Mouse (Mus musculus) MEL (cell line): ENCODE measurements at regions not wholly inside any gene's neighbourhood (a gene's known extent, or its start where the extent isn't known, plus 50 kb on each side); places are given as distances from the start of the nearest gene placed in this dataset.

Experiments
- DNase-seq: peaks from one replicate; pipeline ENCODE4 v3.0.0; 2011; ENCODE audit warnings: low read depth, low spot score
- H3K27ac ChIP-seq: 2 replicates; pipeline ENCODE4 v1.5.1; 2012; ENCODE audit warnings: low read depth, mild to moderate bottlenecking, control low read depth, low read length, moderate library complexity; ENCODE audit not compliant: control insufficient read depth
- H3K27me3 ChIP-seq, 2 experiments: fragments of 150-350 bp in 1 of 2; sonication (generic) in 1 of 2; 2 replicates each; pipeline ENCODE4 v1.6.1; 2012; ENCODE audit warnings: low read length in 2 of 2, mild to moderate bottlenecking in 2 of 2, improper control_type of control experiment in 1 of 2, moderate library complexity in 1 of 2; ENCODE audit not compliant: insufficient read depth in 2 of 2, control insufficient read depth in 1 of 2
- H3K36me3 ChIP-seq, 2 experiments: 2 replicates each; pipeline ENCODE4 v1.6.1; 2012 to 2014; ENCODE audit warnings: low read length in 2 of 2, improper control_type of control experiment in 1 of 2, inconsistent platforms in 1 of 2, mild to moderate bottlenecking in 1 of 2; ENCODE audit not compliant: insufficient read depth in 2 of 2, control insufficient read depth in 1 of 2
- H3K4me1 ChIP-seq, 2 experiments: fragments of 150-350 bp in 1 of 2; sonication (generic) in 1 of 2; 2 replicates each; pipeline ENCODE4 v1.6.1; 2012; ENCODE audit warnings: low read length in 2 of 2, improper control_type of control experiment in 1 of 2, mild to moderate bottlenecking in 1 of 2; ENCODE audit not compliant: insufficient read depth in 2 of 2, control insufficient read depth in 1 of 2
- H3K4me3 ChIP-seq, 2 experiments: fragments of 150-350 bp in 1 of 2; sonication (generic) in 1 of 2; 2 replicates each; pipeline ENCODE4 v1.5.1; 2012; ENCODE audit warnings: low read depth in 2 of 2, low read length in 2 of 2, mild to moderate bottlenecking in 2 of 2, moderate library complexity in 2 of 2, control low read depth in 1 of 2, improper control_type of control experiment in 1 of 2; ENCODE audit not compliant: control insufficient read depth in 1 of 2, insufficient read depth in 1 of 2
- H3K79me2 ChIP-seq: 2 replicates; pipeline ENCODE4 v1.6.1; 2012; ENCODE audit warnings: mild to moderate bottlenecking, low read length, moderate library complexity; ENCODE audit not compliant: control insufficient read depth, poor library complexity, insufficient read depth
- H3K9ac ChIP-seq: 2 replicates; pipeline ENCODE4 v1.6.1; 2012; ENCODE audit warnings: low read depth, mild to moderate bottlenecking, control low read depth, low read length, moderate library complexity; ENCODE audit not compliant: control insufficient read depth, poor library complexity, severe bottlenecking
- H3K9me3 ChIP-seq: fragments of 150-350 bp; sonication (generic); replicated peaks from 2 replicates; pipeline ENCODE4 v1.6.1; 2012; ENCODE audit warnings: mild to moderate bottlenecking, low read length, improper control_type of control experiment, moderate library complexity; ENCODE audit not compliant: insufficient read depth
- BHLHE40 ChIP-seq: IDR thresholded peaks from 2 replicates; pipeline ENCODE4 v1.6.1; 2012; ENCODE audit warnings: low read depth, mild to moderate bottlenecking, inconsistent platforms, low read length, improper control_type of control experiment, borderline replicate concordance
- CHD1 ChIP-seq: IDR thresholded peaks from 2 replicates; pipeline ENCODE4 v1.6.1; 2012; ENCODE audit warnings: low read depth, mild to moderate bottlenecking, inconsistent platforms, low read length, improper control_type of control experiment
- CHD2 ChIP-seq: IDR thresholded peaks from 2 replicates; pipeline ENCODE4 v1.6.1; 2011; ENCODE audit warnings: low read length, improper control_type of control experiment
- CTCF ChIP-seq, 3 experiments: IDR thresholded peaks in 2 of 3; conservative IDR thresholded peaks in 1 of 3; 2 replicates each; pipeline ENCODE4 v1.5.1; 2011 to 2012; ENCODE audit warnings: low read length in 3 of 3, low read depth in 2 of 3, mild to moderate bottlenecking in 2 of 3, improper control_type of control experiment in 1 of 3, inconsistent platforms in 1 of 3, mixed read lengths in 1 of 3, moderate library complexity in 1 of 3; ENCODE audit not compliant: control insufficient read depth in 1 of 3, insufficient read depth in 1 of 3, poor library complexity in 1 of 3, severe bottlenecking in 1 of 3
- E2F4 ChIP-seq: IDR thresholded peaks from 2 replicates; pipeline ENCODE4 v1.6.1; 2011; ENCODE audit warnings: low read depth, low read length, improper control_type of control experiment, borderline replicate concordance
- ELF1 ChIP-seq: IDR thresholded peaks from 2 replicates; pipeline ENCODE4 v1.6.1; 2014; ENCODE audit warnings: low read depth, mild to moderate bottlenecking, inconsistent platforms, low read length, improper control_type of control experiment, moderate library complexity
- EP300 ChIP-seq, 2 experiments: IDR thresholded peaks; 2 replicates each; pipeline ENCODE4 v1.6.1; 2011; ENCODE audit warnings: improper control_type of control experiment in 2 of 2, low read length in 2 of 2, low read depth in 1 of 2, mild to moderate bottlenecking in 1 of 2
- ETS1 ChIP-seq: IDR thresholded peaks from 2 replicates; pipeline ENCODE4 v1.6.1; 2012; ENCODE audit warnings: low read depth, mild to moderate bottlenecking, inconsistent platforms, low read length, improper control_type of control experiment, moderate library complexity
- GABPA ChIP-seq: IDR thresholded peaks from 2 replicates; pipeline ENCODE4 v1.6.1; 2012; ENCODE audit warnings: low read depth, mild to moderate bottlenecking, inconsistent platforms, low read length, improper control_type of control experiment, moderate library complexity
- HCFC1 ChIP-seq: IDR thresholded peaks from 2 replicates; pipeline ENCODE4 v1.6.1; 2012; ENCODE audit warnings: low read depth, mild to moderate bottlenecking, inconsistent platforms, low read length, improper control_type of control experiment, moderate library complexity
- JUND ChIP-seq: IDR thresholded peaks from 2 replicates; pipeline ENCODE4 v1.6.1; 2011; ENCODE audit warnings: low read depth, mild to moderate bottlenecking, improper control_type of control experiment, low read length
- MAX ChIP-seq: IDR thresholded peaks from 2 replicates; pipeline ENCODE4 v1.6.1; 2011; ENCODE audit warnings: low read length, improper control_type of control experiment
- MAZ ChIP-seq: IDR thresholded peaks from 2 replicates; pipeline ENCODE4 v1.6.1; 2012; ENCODE audit warnings: low read depth, mild to moderate bottlenecking, inconsistent platforms, low read length, improper control_type of control experiment
- MEF2A ChIP-seq: IDR thresholded peaks from 2 replicates; pipeline ENCODE4 v1.6.1; 2014; ENCODE audit warnings: low read depth, mild to moderate bottlenecking, inconsistent platforms, low read length, improper control_type of control experiment; ENCODE audit not compliant: poor library complexity, insufficient replicate concordance, severe bottlenecking; ENCODE audit errors: extremely low read depth
- MXI1 ChIP-seq: IDR thresholded peaks from 2 replicates; pipeline ENCODE4 v1.6.1; 2011; ENCODE audit warnings: mild to moderate bottlenecking, low read depth, low read length, improper control_type of control experiment
- MYB ChIP-seq: IDR thresholded peaks from 2 replicates; pipeline ENCODE4 v1.6.1; 2011; ENCODE audit warnings: mild to moderate bottlenecking, low read depth, low read length, improper control_type of control experiment
- NRF1 ChIP-seq: IDR thresholded peaks from 2 replicates; pipeline ENCODE4 v1.6.1; 2014; ENCODE audit warnings: low read depth, mild to moderate bottlenecking, inconsistent platforms, low read length, improper control_type of control experiment, moderate library complexity; ENCODE audit not compliant: poor library complexity, insufficient read depth, severe bottlenecking
- POLR2A ChIP-seq, 2 experiments: IDR thresholded peaks; 2 replicates each; pipeline ENCODE4 v1.6.1; 2011 to 2012; ENCODE audit warnings: low read length in 2 of 2, mild to moderate bottlenecking in 2 of 2, control low read depth in 1 of 2, improper control_type of control experiment in 1 of 2, low read depth in 1 of 2, moderate library complexity in 1 of 2; ENCODE audit not compliant: control insufficient read depth in 1 of 2, insufficient read depth in 1 of 2, poor library complexity in 1 of 2
- POLR2AphosphoS2 ChIP-seq: IDR thresholded peaks from 2 replicates; pipeline ENCODE4 v1.6.1; 2011; ENCODE audit warnings: low read length, improper control_type of control experiment
- POLR2AphosphoS5 ChIP-seq: IDR thresholded peaks from 2 replicates; pipeline ENCODE4 v1.6.1; 2012; ENCODE audit warnings: low read depth, borderline replicate concordance, mild to moderate bottlenecking, inconsistent platforms, low read length, moderate library complexity, mixed read lengths
- RAD21 ChIP-seq: IDR thresholded peaks from 2 replicates; pipeline ENCODE4 v1.6.1; 2011; ENCODE audit warnings: mild to moderate bottlenecking, low read depth, low read length, improper control_type of control experiment
- RCOR1 ChIP-seq: IDR thresholded peaks from 2 replicates; pipeline ENCODE4 v1.6.1; 2012; ENCODE audit warnings: low read depth, mild to moderate bottlenecking, inconsistent platforms, low read length, improper control_type of control experiment
- SIN3A ChIP-seq: IDR thresholded peaks from 2 replicates; pipeline ENCODE4 v1.6.1; 2012; ENCODE audit warnings: low read length, improper control_type of control experiment, inconsistent platforms
- TAL1 ChIP-seq: IDR thresholded peaks from 2 replicates; pipeline ENCODE4 v1.6.1; 2012; ENCODE audit warnings: mild to moderate bottlenecking, inconsistent platforms, low read length, moderate library complexity, mixed read lengths
- TBP ChIP-seq: IDR thresholded peaks from 2 replicates; pipeline ENCODE4 v1.8.0; 2011; ENCODE audit warnings: low read depth, low read length, improper control_type of control experiment
- TCF12 ChIP-seq: IDR thresholded peaks from 2 replicates; pipeline ENCODE4 v1.6.1; 2014; ENCODE audit warnings: low read depth, mild to moderate bottlenecking, inconsistent platforms, low read length, improper control_type of control experiment, moderate library complexity
- USF2 ChIP-seq, 2 experiments: IDR thresholded peaks; 2 replicates each; pipeline ENCODE4 v1.6.1; 2011 to 2012; ENCODE audit warnings: improper control_type of control experiment in 2 of 2, low read length in 2 of 2, borderline replicate concordance in 1 of 2, inconsistent platforms in 1 of 2, low read depth in 1 of 2, mild to moderate bottlenecking in 1 of 2; ENCODE audit not compliant: insufficient read depth in 1 of 2
- ZC3H11A ChIP-seq: IDR thresholded peaks from 2 replicates; pipeline ENCODE4 v1.6.1; 2012; ENCODE audit warnings: low read depth, mild to moderate bottlenecking, inconsistent platforms, low read length, improper control_type of control experiment
- ZKSCAN1 ChIP-seq: IDR thresholded peaks from 2 replicates; pipeline ENCODE4 v1.6.1; 2012; ENCODE audit warnings: low read depth, mild to moderate bottlenecking, inconsistent platforms, low read length, improper control_type of control experiment, moderate library complexity
- ZNF384 ChIP-seq: IDR thresholded peaks from 2 replicates; pipeline ENCODE4 v1.6.1; 2012; ENCODE audit warnings: low read depth, mild to moderate bottlenecking, inconsistent platforms, low read length, improper control_type of control experiment

- H3K9ac ChIP-seq: no peak overlapping the region
- no peaks in the 10 kb centered on the region for H3K4me1 ChIP-seq
- H3K27ac ChIP-seq: no peak overlapping the region
- no peak for DNase-seq
- no peaks in the 10 kb centered on the region for H3K36me3 ChIP-seq
- TF ChIP-seq CTCF (IDR thresholded peaks at IDR 0.05 in 2 of 3, conservative IDR thresholded peaks at IDR 0.05 in 1 of 3; ENCODE audit: control insufficient read depth in 1 of 3, insufficient read depth in 1 of 3, low read depth in 2 of 3, low read length in 3 of 3, poor library complexity in 1 of 3, severe bottlenecking in 1 of 3) (no peak), MAX (no peak), EP300 (IDR thresholded peaks at IDR 0.05; ENCODE audit: low read depth in 1 of 2, low read length in 2 of 2) (no peak), CHD1 (no peak), CHD2 (no peak), POLR2AphosphoS2 (no peak), RAD21 (no peak), RCOR1 (no peak), POLR2AphosphoS5 (no peak), TAL1 (no peak), GABPA (no peak), ZC3H11A (no peak), BHLHE40 (no peak), ELF1 (no peak), ZKSCAN1 (no peak), MYB (no peak), E2F4 (no peak)
- no peak overlapping the region for H3K4me3 ChIP-seq
- H3K9me3 ChIP-seq: no peaks in the 10 kb centered on the region
- no peaks in the 10 kb centered on the region for H3K27me3 ChIP-seq
- no peaks in the 10 kb centered on the region for H3K79me2 ChIP-seq
Observed at GRCm38 (mm10) chr13:44195365-44195764, 410.8 kb downstream of the Cd83 start.

DNA sequence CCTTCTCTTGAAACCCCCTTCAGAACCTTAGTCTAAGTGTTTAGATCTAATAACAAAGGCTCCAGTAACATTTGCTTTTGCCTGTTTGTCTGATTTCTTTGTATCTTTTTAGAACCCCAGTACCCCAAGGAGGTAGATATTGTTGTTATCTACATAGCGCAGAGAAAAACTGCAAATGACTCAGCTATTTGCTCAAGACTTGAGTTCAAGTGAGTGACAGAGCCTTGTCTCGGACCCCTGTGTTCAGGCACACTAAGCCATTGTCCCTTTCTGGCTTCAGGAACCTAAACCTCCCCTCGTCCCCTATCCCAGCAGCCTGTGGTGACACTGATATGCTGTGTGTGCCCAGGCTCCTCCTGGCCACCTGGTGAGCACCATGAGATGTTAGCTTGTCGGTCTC, 421.5 kb downstream of the Cd83 start:
- H3K27me3 ChIP-seq: no peaks in the 10 kb centered on the region
- no peak overlapping the region for H3K4me3 ChIP-seq
- peak; percentile 82 for DNase-seq
- no peak overlapping the region for H3K9ac ChIP-seq
- no peaks in the 10 kb centered on the region for H3K79me2 ChIP-seq
- peaks cover 0 to 11% of the 10 kb centered on the region in 2 experiments; a peak in 2 of 4 replicates for H3K36me3 ChIP-seq
- peak overlapping the region; percentile 50 for H3K27ac ChIP-seq
- H3K9me3 ChIP-seq: no peaks in the 10 kb centered on the region
- H3K4me1 ChIP-seq: peaks cover 6 to 15% of the 10 kb centered on the region in 2 experiments
- TF ChIP-seq ZNF384: no peak
- no peak for TF ChIP-seq E2F4
- no peak for TF ChIP-seq MAZ
- TF ChIP-seq BHLHE40: no peak
- TF ChIP-seq USF2 (IDR thresholded peaks at IDR 0.05; ENCODE audit: borderline replicate concordance in 1 of 2, insufficient read depth in 1 of 2, low read depth in 1 of 2, low read length in 2 of 2): no peak
- TF ChIP-seq MAX: no peak
- no peak for TF ChIP-seq ZKSCAN1
- TF ChIP-seq ETS1: peak; percentile 77
- no peak for TF ChIP-seq SIN3A
- TF ChIP-seq EP300 (IDR thresholded peaks at IDR 0.05; ENCODE audit: low read depth in 1 of 2, low read length in 2 of 2): peak; percentile 86 to 93
- TF ChIP-seq TBP: no peak
- no peak for TF ChIP-seq ELF1
- no peak for TF ChIP-seq JUND
- TF ChIP-seq GABPA: peak; percentile 88; the same call in 1 of the 2 replicates
- TF ChIP-seq POLR2AphosphoS5: no peak
- TF ChIP-seq NRF1: no peak
- TF ChIP-seq TAL1: peak; percentile 83
- TF ChIP-seq TCF12: peak; percentile 93
- TF ChIP-seq MEF2A: no peak
- TF ChIP-seq POLR2A (IDR thresholded peaks at IDR 0.05; ENCODE audit: control insufficient read depth in 1 of 2, insufficient read depth in 1 of 2, low read depth in 1 of 2, low read length in 2 of 2, poor library complexity in 1 of 2): no peak
- TF ChIP-seq MXI1: no peak
- 0 out of 2 replicates have a peak, but pooled peaks have one; percentile 39 for TF ChIP-seq RCOR1
- no peak for TF ChIP-seq HCFC1
- TF ChIP-seq RAD21: no peak
